10 mouse cellular contexts compared by ENCODE assay signal in the genomic region with DNA sequence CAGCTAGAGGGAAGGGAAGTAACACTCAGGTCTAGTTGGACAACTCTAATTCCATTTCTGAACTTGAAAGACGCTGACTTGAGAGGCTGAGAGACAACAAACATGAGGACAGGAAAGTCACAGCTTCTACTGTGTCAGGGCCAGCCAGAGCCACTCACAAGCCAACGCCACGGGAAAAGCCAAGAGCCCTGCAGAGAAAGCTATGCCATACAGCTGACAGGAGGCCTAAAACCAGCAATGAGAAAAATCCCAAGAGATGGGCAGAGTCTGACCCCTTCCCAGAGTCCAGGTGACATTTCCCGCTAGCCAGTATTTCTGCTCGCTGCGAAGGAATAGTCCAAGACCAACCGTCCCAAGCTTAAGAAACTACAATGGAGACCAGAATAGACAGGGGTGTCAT. TPM values are rescaled to one million over a fixed set of nuclear protein-coding genes. Genes with fewer than 3 reads are reported as not detected.
DNase-seq lines count a peak whose midpoint lies in the region; ATAC-seq and TF ChIP-seq lines count a peak whose summit lies in the region.
"Had no signal": no experiment of that assay in that cellular context is flagged by ENCODE, and none has a peak within 500 bp of the region (broad histone marks: within the 10 kb centered on the region; RNA-seq: fewer than 3 reads in every experiment).

No protein-coding gene starts in this region.

- 77% methylated on average over 7 of the region's 7 CpGs for WGBS in kidney, embryonic 15.5 days
- 63% methylated on average over 7 of the region's 7 CpGs for WGBS in lung, postnatal 0 days

- peaks cover 97% of the 10 kb centered on the region for H3K4me1 ChIP-seq in kidney, embryonic 15.5 days
- H3K4me1 ChIP-seq in lung, postnatal 0 days (ENCODE audit: insufficient read depth, low read depth, low read length): peaks cover 52% of the 10 kb centered on the region; the same call in 1 of the 2 replicates
- peaks cover 63% of the 10 kb centered on the region for H3K4me1 ChIP-seq in brown adipose tissue, adult 24 weeks (ENCODE audit: control insufficient read depth, insufficient read depth, insufficient read length, low read length)

- no peak overlapping the region for H3K4me2 ChIP-seq in kidney, embryonic 15.5 days
- no peak overlapping the region for H3K4me2 ChIP-seq in lung, postnatal 0 days (replicated peaks; ENCODE audit: low read depth, low read length)
- H3K4me2 ChIP-seq: embryonic facial prominence, embryonic 13.5 days; heart, embryonic 11.5 days; hindbrain, embryonic 15.5 days had no signal

- no peaks in the 10 kb centered on the region for H3K27me3 ChIP-seq in kidney, embryonic 15.5 days
- H3K27me3 ChIP-seq in lung, postnatal 0 days (replicated peaks; ENCODE audit: insufficient read depth, low read length): no peaks in the 10 kb centered on the region
- H3K27me3 ChIP-seq: embryonic facial prominence, embryonic 13.5 days; hindbrain, embryonic 15.5 days had no signal

- no peak for DNase-seq in kidney, postnatal 10 days
- DNase-seq in lung, postnatal 0 days (ENCODE audit: low spot score): no peak
- DNase-seq in lung, postnatal 36 days: no peak
- DNase-seq in cerebellum, postnatal 14 days: peak; percentile 27 to 50
- no peak for DNase-seq in yolk sac, embryonic 10.5 days (ENCODE audit: low spot score)

- peak overlapping the region; percentile 33 for H3K27ac ChIP-seq in kidney, embryonic 15.5 days
- H3K27ac ChIP-seq in lung, postnatal 0 days (ENCODE audit: low read length): peak overlapping the region; percentile 71
- H3K27ac ChIP-seq in brown adipose tissue, adult 24 weeks (replicated peaks; ENCODE audit: low read depth, low read length): peak overlapping the region; percentile 78
- H3K27ac ChIP-seq: embryonic facial prominence, embryonic 13.5 days had no signal

- TF ChIP-seq CTCF in lung, postnatal 0 days (IDR thresholded peaks at IDR 0.05): no peak

- peaks cover 18% of the 10 kb centered on the region for H3K36me3 ChIP-seq in kidney, embryonic 15.5 days
- peaks cover 14% of the 10 kb centered on the region for H3K36me3 ChIP-seq in lung, postnatal 0 days (ENCODE audit: insufficient read depth, low read length)

- ATAC-seq in kidney, embryonic 15.5 days (replicated peaks; ENCODE audit: low FRiP score): no peak
- no peak for ATAC-seq in lung, postnatal 0 days

- no peaks in the 10 kb centered on the region for H3K9me3 ChIP-seq in kidney, embryonic 15.5 days (replicated peaks)
- H3K9me3 ChIP-seq in lung, postnatal 0 days (ENCODE audit: low read length): no peaks in the 10 kb centered on the region
- H3K9me3 ChIP-seq: embryonic facial prominence, embryonic 13.5 days; hindbrain, embryonic 15.5 days had no signal

- no peak for TF ChIP-seq EP300 in lung, postnatal 0 days (IDR thresholded peaks at IDR 0.05)

- no peak overlapping the region for H3K4me3 ChIP-seq in kidney, embryonic 15.5 days (replicated peaks)
- H3K4me3 ChIP-seq in lung, postnatal 0 days (ENCODE audit: low read depth, low read length): no peak overlapping the region
- no peak overlapping the region for H3K4me3 ChIP-seq in brown adipose tissue, adult 24 weeks (ENCODE audit: insufficient read depth, low read depth, low read length)
- H3K4me3 ChIP-seq: embryonic facial prominence, embryonic 13.5 days; hindbrain, embryonic 15.5 days had no signal

- H3K9ac ChIP-seq in kidney, embryonic 15.5 days: no peak overlapping the region
- H3K9ac ChIP-seq in lung, postnatal 0 days (replicated peaks; ENCODE audit: low read depth): no peak overlapping the region
- H3K9ac ChIP-seq: hindbrain, embryonic 15.5 days had no signal

RNA-seq across cellular contexts. Expression of gene Elmo2, which starts 7.3 kb away (rescaled TPM):
- 71.3 and 82.3 TPM in 2 replicates for polyA plus RNA-seq in kidney, embryonic 15.5 days (2015; fragmentation: Nextera tagmentation; extraction: Ambion mirVana)
- 61.1 and 66.4 TPM in 2 replicates for polyA plus RNA-seq in lung, postnatal 0 days (2015; fragmentation: Nextera tagmentation; extraction: Ambion mirVana)
- polyA plus RNA-seq in brown adipose tissue, adult 24 weeks (2012; ENCODE audit: insufficient read depth, insufficient read length, missing spikeins): 20.5 and 22.4 TPM in 2 replicates

RNA-seq across cellular contexts. Expression of gene Slc35c2, which starts 31.3 kb away (rescaled TPM):
- 53.7 and 54.6 TPM in 2 replicates for polyA plus RNA-seq in kidney, embryonic 15.5 days (2015; fragmentation: Nextera tagmentation; extraction: Ambion mirVana)
- polyA plus RNA-seq in lung, postnatal 0 days (2015; fragmentation: Nextera tagmentation; extraction: Ambion mirVana): 42.8 and 44.1 TPM in 2 replicates
- polyA plus RNA-seq in brown adipose tissue, adult 24 weeks (2012; ENCODE audit: insufficient read depth, insufficient read length, missing spikeins): 12.3 and 12.6 TPM in 2 replicates

RNA-seq across cellular contexts. Expression of gene Zfp663, which starts 49.6 kb away (rescaled TPM):
- polyA plus RNA-seq in kidney, embryonic 15.5 days (2015; fragmentation: Nextera tagmentation; extraction: Ambion mirVana): 1.1 TPM in 2 replicates
- 1.2 and 2.0 TPM in 2 replicates for polyA plus RNA-seq in lung, postnatal 0 days (2015; fragmentation: Nextera tagmentation; extraction: Ambion mirVana)
- polyA plus RNA-seq in brown adipose tissue, adult 24 weeks (2012; ENCODE audit: insufficient read depth, insufficient read length, missing spikeins): not detected in 2 replicates

Comparison
In these comparisons a context has a peak if more than half of its experiments do, and no peak if none do; other contexts are left out.
1. DNase-seq: peak in cerebellum, postnatal 14 days (2 of 2); none in kidney, postnatal 10 days (single experiment), lung, postnatal 0 days (single experiment), lung, postnatal 36 days (single experiment) and yolk sac, embryonic 10.5 days (single experiment).
2. Peak in every context shown above with its lines, with median percentiles within 50 percentile points of each other: H3K27ac ChIP-seq.